Mouse (Mus musculus): ENCODE results near the gene Raet1e. TPM values are rescaled to one million over a fixed set of nuclear protein-coding genes. Genes with fewer than 3 reads are reported as not detected.
"Not testable (repeated sequence)": the region's sequence is repeated elsewhere in the genome, so short reads cannot be mapped to it uniquely, and the experiment has no call there.

The Raet1e gene
- total and polyA plus RNA-seq, 2 experiments from 2014 or later, result 0.16 TPM; not detected in 1

DNA sequence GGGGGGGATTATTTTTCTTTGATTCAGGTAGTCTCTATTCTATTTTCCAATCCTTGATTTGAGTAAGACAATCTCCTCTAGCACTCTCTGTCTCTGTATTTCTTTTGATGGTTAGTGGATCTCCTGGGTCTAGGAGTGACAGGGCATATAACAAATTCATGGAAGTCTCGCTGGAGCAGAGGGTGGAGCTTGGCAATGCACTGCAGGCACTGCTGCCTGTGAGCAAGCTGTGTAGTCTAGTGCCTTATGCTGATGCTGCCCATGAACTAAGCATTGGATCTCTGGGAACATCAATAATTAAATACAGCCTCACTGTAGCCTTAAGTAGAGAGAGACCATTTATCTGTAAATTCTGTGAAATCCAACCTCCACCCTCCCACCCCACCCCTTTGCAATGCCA lies 238.3 kb downstream of the Raet1e start:
- H3K4me1 ChIP-seq (ENCODE audit: insufficient read depth); H3K36me3 ChIP-seq (ENCODE audit: insufficient read depth); H3K27ac ChIP-seq (ENCODE audit: low read depth, low read length); H3K9me3 ChIP-seq (ENCODE audit: low read length); DNase-seq; H3K9ac ChIP-seq; H3K4me2 ChIP-seq (ENCODE audit: low read depth); H3K27me3 ChIP-seq (ENCODE audit: insufficient read depth, low read length); H3K4me3 ChIP-seq (ENCODE audit: low read depth, low read length): not testable (repeated sequence)
- ATAC-seq, result peak; percentile 58
- WGBS, result 25% methylated on average over 1 of the region's 1 CpGs

DNA sequence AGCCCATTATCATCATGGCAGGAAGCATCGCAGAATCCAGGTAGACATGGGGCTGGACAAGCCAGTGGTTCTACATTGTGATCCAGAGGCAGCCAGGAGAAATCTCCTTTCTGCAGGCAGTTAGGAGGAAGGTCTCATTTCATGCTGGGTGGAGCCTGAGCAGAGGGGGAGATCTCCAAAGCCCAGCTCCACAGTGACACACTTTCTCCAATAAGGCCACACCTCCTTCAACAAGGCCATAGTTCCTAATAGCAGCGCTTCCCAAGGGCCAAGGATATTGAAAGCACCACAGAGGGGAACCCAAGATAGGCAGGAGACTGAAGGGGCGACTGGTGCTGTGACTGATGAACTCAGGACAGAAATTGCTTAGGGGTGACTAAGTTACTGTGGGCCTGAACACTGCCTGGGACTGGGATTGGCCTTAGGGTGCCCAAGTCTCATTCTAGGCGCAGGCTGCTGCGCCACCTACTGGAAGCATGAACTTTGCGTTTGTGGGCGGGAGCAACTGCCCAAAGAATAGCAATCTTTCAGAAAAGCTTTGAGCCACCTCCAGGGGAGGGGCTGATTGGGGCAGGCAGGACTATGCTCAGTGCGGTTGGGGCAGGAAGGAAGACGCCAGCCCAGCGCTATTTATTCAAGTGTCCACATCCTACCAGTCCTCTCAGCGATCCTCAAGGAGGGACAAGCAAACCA lies 244.0 kb downstream of the Raet1e start:
- ATAC-seq, result peak; percentile 54
- DNase-seq, result peak; percentile 39
- peak; percentile 63 for TF ChIP-seq CTCF (IDR thresholded peaks at IDR 0.05; ENCODE audit: low read depth)
- not testable (repeated sequence) for H3K27ac ChIP-seq (ENCODE audit: low read depth, low read length); H3K9ac ChIP-seq; H3K4me2 ChIP-seq (ENCODE audit: low read depth); H3K27me3 ChIP-seq (ENCODE audit: insufficient read depth, low read length); H3K4me1 ChIP-seq (ENCODE audit: insufficient read depth); H3K4me3 ChIP-seq (ENCODE audit: low read depth, low read length); H3K9me3 ChIP-seq (ENCODE audit: low read length); H3K36me3 ChIP-seq (ENCODE audit: insufficient read depth)
- 5% methylated on average over 9 of the region's 11 CpGs for WGBS

DNA sequence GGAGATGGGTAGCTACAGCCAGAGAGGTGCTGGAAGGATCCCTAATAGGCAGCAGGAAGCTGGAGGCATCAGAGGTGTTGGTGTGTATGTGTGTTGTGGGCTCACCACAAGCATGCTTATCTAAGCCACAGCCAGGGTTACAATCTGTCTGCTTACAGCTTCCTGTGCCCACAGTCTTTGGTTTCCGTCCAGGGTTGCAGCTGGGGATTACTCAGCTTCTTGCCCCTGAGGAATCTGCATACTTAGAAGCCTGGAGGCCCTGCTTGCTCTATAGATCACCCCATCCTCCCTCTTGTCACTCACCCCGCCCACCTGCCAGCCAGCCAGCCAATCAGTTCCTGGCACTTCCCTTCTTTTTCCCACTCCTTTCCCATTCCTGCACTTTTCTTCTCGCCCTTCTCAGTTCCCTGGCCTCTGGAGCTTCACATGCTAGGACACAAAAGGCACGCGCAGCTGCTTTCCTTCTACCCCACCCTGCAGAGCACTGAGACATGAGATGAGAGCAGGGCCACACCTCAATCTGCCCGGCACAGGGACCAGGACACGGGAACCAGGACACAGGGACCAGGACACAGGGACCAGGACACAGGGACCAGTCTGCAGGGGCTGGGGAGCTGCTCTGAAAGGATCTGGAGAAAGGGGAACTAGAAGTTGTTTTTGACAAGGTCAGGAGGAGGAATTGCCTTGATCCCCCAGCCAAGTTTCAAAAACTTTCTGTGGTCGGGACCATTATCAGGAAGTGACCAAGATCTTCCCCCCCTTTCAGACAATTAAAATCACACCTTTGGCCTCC lies 255.5 kb downstream of the Raet1e start:
- H3K4me1 ChIP-seq (ENCODE audit: insufficient read depth); H3K9me3 ChIP-seq (ENCODE audit: low read length); H3K9ac ChIP-seq; H3K36me3 ChIP-seq (ENCODE audit: insufficient read depth); H3K4me2 ChIP-seq (ENCODE audit: low read depth); ATAC-seq; H3K4me3 ChIP-seq (ENCODE audit: low read depth, low read length); H3K27ac ChIP-seq (ENCODE audit: low read depth, low read length); H3K27me3 ChIP-seq (ENCODE audit: insufficient read depth, low read length): not testable (repeated sequence)
- peak; percentile 0 for DNase-seq
- 15% methylated on average over 1 of the region's 8 CpGs for WGBS

Other genes starting within 250 kb of the Raet1e start
- not detected in 2 replicates for gene 4930444G20Rik, start 90.5 kb upstream of the Raet1e start, total RNA-seq (2014; rRNA removed)
- gene 4930444G20Rik, start 90.5 kb upstream of the Raet1e start, polyA plus RNA-seq (2015; fragmentation: Nextera tagmentation; extraction: Ambion mirVana), result not detected in 2 replicates
- not detected in 2 replicates for gene E030030I06Rik, start 9.3 kb upstream of the Raet1e start, total RNA-seq (2014; rRNA removed)
- gene E030030I06Rik, start 9.3 kb upstream of the Raet1e start, polyA plus RNA-seq (2015; fragmentation: Nextera tagmentation; extraction: Ambion mirVana), result 1.5 and 1.7 TPM in 2 replicates
- 0.92 and 1.0 TPM in 2 replicates for gene H60b, start within 50 bp of the Raet1e start, total RNA-seq (2014; rRNA removed)
- 0.15 TPM in 1 of 2 replicates, not detected in the other for gene H60b, start within 50 bp of the Raet1e start, polyA plus RNA-seq (2015; fragmentation: Nextera tagmentation; extraction: Ambion mirVana)
- gene Raet1d, start 202.0 kb downstream of the Raet1e start, total RNA-seq (2014; rRNA removed), result 0.76 and 0.77 TPM in 2 replicates
- gene Raet1d, start 202.0 kb downstream of the Raet1e start, polyA plus RNA-seq (2015; fragmentation: Nextera tagmentation; extraction: Ambion mirVana), result 0.19 and 0.59 TPM in 2 replicates

Data from forebrain, postnatal 0 days (tissue).